Mouse (Mus musculus): ENCODE measurements around the gene Olfr785. TPM values are rescaled to one million over a fixed set of nuclear protein-coding genes. Genes with fewer than 3 reads are reported as not detected.
"Not testable (repeated sequence)": the region's sequence is repeated elsewhere in the genome, so short reads cannot be mapped to it uniquely, and the experiment has no call there.

Olfr785 gene
- polyA plus RNA-seq (2016; fragmentation: Nextera tagmentation; extraction: Ambion mirVana) = not detected in 2 replicates

GRCm38 (mm10) chr10:129405126-129405525 is at the start of gene Olfr785:
Gene Olfr785, plus strand, starts transcription at chr10:129405426.
- WGBS = 81% methylated on average over 2 of the region's 2 CpGs
- ATAC-seq (ENCODE audit: low FRiP score, low read depth) = no peak

DNA sequence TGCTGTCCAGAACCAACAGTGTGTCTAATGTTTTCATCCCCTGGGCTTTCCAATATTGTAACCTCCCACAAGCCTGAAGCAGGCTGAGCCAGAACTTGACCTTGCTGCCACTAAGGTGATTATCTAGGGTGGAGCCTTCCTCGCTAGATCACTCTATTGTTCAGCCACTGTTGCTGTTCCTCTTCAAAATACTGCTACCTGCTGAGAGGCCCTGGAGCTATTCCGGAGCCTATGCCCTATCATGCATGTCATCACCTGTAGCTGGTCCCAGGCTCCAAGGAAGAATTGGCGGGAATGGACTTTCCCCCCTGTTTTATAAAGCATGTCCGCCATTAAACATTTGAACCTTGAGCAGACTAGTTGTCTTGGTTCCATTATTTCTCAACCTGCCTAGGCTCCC is 48.7 kb upstream of the Olfr785 start:
- not testable (repeated sequence) for H3K9me3 ChIP-seq; H3K4me1 ChIP-seq; H3K9ac ChIP-seq; H3K27ac ChIP-seq; H3K36me3 ChIP-seq; H3K27me3 ChIP-seq (replicated peaks); ATAC-seq (ENCODE audit: low FRiP score, low read depth); H3K4me2 ChIP-seq (replicated peaks); H3K4me3 ChIP-seq
- WGBS = 86% methylated on average over 4 of the region's 4 CpGs

More at GRCm38 (mm10) chr10:129405126-129405525, at the start of gene Olfr785:
- Histone ChIP-seq H3K4me3 (no peak within 1 kb of the TSS), H3K27me3 (replicated peaks) (no peaks in the 10 kb centered on the region), H3K36me3 (no peaks in the 10 kb centered on the region), H3K9ac (no peak within 1 kb of the TSS), H3K27ac (no peak within 1 kb of the TSS), H3K4me2 (replicated peaks) (no peak within 1 kb of the TSS), H3K9me3 (no peaks in the 10 kb centered on the region), H3K4me1 (no peaks in the 10 kb centered on the region)

- no peak for ATAC-seq (ENCODE audit: low FRiP score, low read depth)
- Histone ChIP-seq H3K27ac (no peak overlapping the region), H3K9ac (no peak overlapping the region), H3K9me3 (0 out of 2 replicates have a peak, but pooled peaks cover 5% of the 10 kb centered on the region), H3K4me2 (replicated peaks) (no peak overlapping the region), H3K4me1 (no peaks in the 10 kb centered on the region), H3K36me3 (no peaks in the 10 kb centered on the region), H3K4me3 (no peak overlapping the region), H3K27me3 (replicated peaks) (no peaks in the 10 kb centered on the region)
- WGBS = 79% methylated on average over 5 of the region's 5 CpGs
Measured at GRCm38 (mm10) chr10:129357307-129357706, 47.9 kb upstream of the Olfr785 start.

DNA sequence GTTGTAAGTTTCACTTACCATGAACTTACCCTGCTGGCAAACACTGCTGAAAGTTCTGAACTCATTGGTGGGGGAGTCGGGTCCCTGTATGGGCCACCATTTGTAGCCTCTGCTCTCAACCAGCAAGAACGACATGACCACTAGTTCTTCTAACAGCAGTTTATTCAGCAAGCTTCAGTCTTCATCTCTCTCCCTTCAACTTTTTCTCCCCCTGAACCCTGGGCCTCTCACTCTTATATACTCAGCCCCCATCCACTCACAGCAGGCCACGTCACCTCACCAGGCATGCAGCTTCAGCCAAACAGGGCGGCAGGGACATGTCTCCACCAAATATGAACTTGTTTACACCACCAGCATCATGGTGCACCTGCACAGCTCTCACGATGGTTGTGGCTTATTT is 31.2 kb upstream of the Olfr785 start:
- not testable (repeated sequence) for H3K4me1 ChIP-seq; H3K27ac ChIP-seq; H3K4me2 ChIP-seq (replicated peaks); H3K36me3 ChIP-seq; H3K9me3 ChIP-seq; H3K27me3 ChIP-seq (replicated peaks); H3K4me3 ChIP-seq; H3K9ac ChIP-seq; ATAC-seq (ENCODE audit: low FRiP score, low read depth)
- WGBS = 90% methylated on average over 5 of the region's 5 CpGs

DNA sequence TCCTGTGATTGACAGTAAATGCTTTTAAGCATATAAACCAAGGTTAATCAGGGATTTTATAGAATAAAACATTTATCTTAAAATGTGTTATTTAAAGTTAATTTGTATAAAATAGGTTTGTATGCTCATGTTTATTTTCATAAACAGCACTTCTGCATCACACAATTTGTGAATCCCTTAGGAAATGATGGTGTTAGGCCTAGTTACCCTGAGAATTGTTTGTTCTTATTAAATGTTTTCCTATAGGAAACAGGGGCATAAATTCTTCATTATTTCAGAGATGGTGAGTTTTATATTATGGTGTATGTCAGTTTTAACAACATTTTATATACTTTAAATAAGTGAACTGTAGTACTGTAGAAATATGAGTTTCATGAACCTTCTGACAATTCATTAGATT is 21.4 kb upstream of the Olfr785 start, which contains the start of gene Olfr784:
Gene Olfr784, plus strand, starts transcription at position 301 of the 400 bp plus-strand sequence.
- no peak within 1 kb of the TSS for H3K27ac ChIP-seq
- H3K9me3 ChIP-seq = no peaks in the 10 kb centered on the region
- H3K4me1 ChIP-seq = no peaks in the 10 kb centered on the region
- H3K27me3 ChIP-seq (replicated peaks) = no peaks in the 10 kb centered on the region
- no peak for ATAC-seq (ENCODE audit: low FRiP score, low read depth)
- H3K4me2 ChIP-seq (replicated peaks) = no peak within 1 kb of the TSS
- H3K36me3 ChIP-seq = no peaks in the 10 kb centered on the region
- H3K9ac ChIP-seq = no peak within 1 kb of the TSS
- H3K4me3 ChIP-seq = no peak within 1 kb of the TSS

- WGBS = 44% methylated on average over 5 of the region's 5 CpGs
- no peak for ATAC-seq (ENCODE audit: low FRiP score, low read depth)
- H3K9me3 ChIP-seq = no peaks in the 10 kb centered on the region
- no peak overlapping the region for H3K27ac ChIP-seq
- H3K4me3 ChIP-seq = no peak overlapping the region
- H3K9ac ChIP-seq = no peak overlapping the region
- no peaks in the 10 kb centered on the region for H3K27me3 ChIP-seq (replicated peaks)
- H3K4me2 ChIP-seq (replicated peaks) = no peak overlapping the region
- H3K36me3 ChIP-seq = no peaks in the 10 kb centered on the region
- no peaks in the 10 kb centered on the region for H3K4me1 ChIP-seq
Measured at GRCm38 (mm10) chr10:129400892-129401291, 4.3 kb upstream of the Olfr785 start.

DNA sequence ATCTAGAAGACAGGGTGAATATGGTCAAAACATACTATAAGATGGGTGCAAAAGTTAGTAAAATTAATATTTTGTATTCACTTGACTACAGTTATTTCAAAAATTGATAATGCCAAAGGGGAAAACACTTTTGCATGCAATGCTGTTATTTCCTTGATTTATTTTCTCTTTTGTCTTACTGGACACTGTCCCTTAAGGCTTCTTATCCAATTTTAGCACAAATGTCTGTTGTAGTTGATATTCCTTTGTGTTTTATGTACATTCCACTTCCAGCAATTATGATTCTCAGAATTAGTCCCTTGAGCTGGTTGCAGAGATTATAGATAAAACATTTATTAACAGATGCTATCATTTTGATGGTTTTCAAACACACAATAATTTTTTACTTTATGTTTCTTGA is 21.8 kb downstream of the Olfr785 start, which contains the start of gene Olfr786:
Gene Olfr786, plus strand, starts transcription at position 301 of the 400 bp plus-strand sequence.
- no peak within 1 kb of the TSS for H3K27ac ChIP-seq
- no peaks in the 10 kb centered on the region for H3K9me3 ChIP-seq
- H3K4me1 ChIP-seq = no peaks in the 10 kb centered on the region
- no peaks in the 10 kb centered on the region for H3K36me3 ChIP-seq
- no peak within 1 kb of the TSS for H3K4me2 ChIP-seq (replicated peaks)
- H3K27me3 ChIP-seq (replicated peaks) = no peaks in the 10 kb centered on the region
- H3K4me3 ChIP-seq = no peak within 1 kb of the TSS
- no peak within 1 kb of the TSS for H3K9ac ChIP-seq
- no peak for ATAC-seq (ENCODE audit: low FRiP score, low read depth)

Other genes starting within 250 kb of the Olfr785 start
- gene Olfr771, start 240.7 kb upstream of the Olfr785 start, polyA plus RNA-seq (2016; fragmentation: Nextera tagmentation; extraction: Ambion mirVana) = not detected in 2 replicates
- not detected in 2 replicates for gene Olfr772, start 227.5 kb upstream of the Olfr785 start, polyA plus RNA-seq (2016; fragmentation: Nextera tagmentation; extraction: Ambion mirVana)
- gene Olfr773, start 218.0 kb upstream of the Olfr785 start, polyA plus RNA-seq (2016; fragmentation: Nextera tagmentation; extraction: Ambion mirVana) = not detected in 2 replicates
- gene Olfr774, start 169.2 kb upstream of the Olfr785 start, polyA plus RNA-seq (2016; fragmentation: Nextera tagmentation; extraction: Ambion mirVana) = not detected in 2 replicates
- not detected in 2 replicates for gene Olfr775, start 157.0 kb upstream of the Olfr785 start, polyA plus RNA-seq (2016; fragmentation: Nextera tagmentation; extraction: Ambion mirVana)
- not detected in 2 replicates for gene Olfr776, start 146.3 kb upstream of the Olfr785 start, polyA plus RNA-seq (2016; fragmentation: Nextera tagmentation; extraction: Ambion mirVana)
- not detected in 2 replicates for gene Olfr777, start 133.9 kb upstream of the Olfr785 start, polyA plus RNA-seq (2016; fragmentation: Nextera tagmentation; extraction: Ambion mirVana)
- gene Olfr780, start 87.3 kb upstream of the Olfr785 start, polyA plus RNA-seq (2016; fragmentation: Nextera tagmentation; extraction: Ambion mirVana) = not detected in 2 replicates
- gene Olfr781, start 76.6 kb upstream of the Olfr785 start, polyA plus RNA-seq (2016; fragmentation: Nextera tagmentation; extraction: Ambion mirVana) = not detected in 2 replicates
- not detected in 2 replicates for gene Olfr782, start 56.6 kb upstream of the Olfr785 start, polyA plus RNA-seq (2016; fragmentation: Nextera tagmentation; extraction: Ambion mirVana)
- gene Olfr784, start 21.3 kb upstream of the Olfr785 start, polyA plus RNA-seq (2016; fragmentation: Nextera tagmentation; extraction: Ambion mirVana) = 0.06 and 0.19 TPM in 2 replicates
- gene Olfr786, start 21.9 kb downstream of the Olfr785 start, polyA plus RNA-seq (2016; fragmentation: Nextera tagmentation; extraction: Ambion mirVana) = not detected in 2 replicates
- gene Olfr787, start 56.4 kb downstream of the Olfr785 start, polyA plus RNA-seq (2016; fragmentation: Nextera tagmentation; extraction: Ambion mirVana) = not detected in 2 replicates
- not detected in 2 replicates for gene Olfr788, start 65.6 kb downstream of the Olfr785 start, polyA plus RNA-seq (2016; fragmentation: Nextera tagmentation; extraction: Ambion mirVana)
- gene Olfr789, start 79.3 kb downstream of the Olfr785 start, polyA plus RNA-seq (2016; fragmentation: Nextera tagmentation; extraction: Ambion mirVana) = not detected in 2 replicates
- not detected in 2 replicates for gene Olfr790, start 93.1 kb downstream of the Olfr785 start, polyA plus RNA-seq (2016; fragmentation: Nextera tagmentation; extraction: Ambion mirVana)
- gene Olfr791, start 116.4 kb downstream of the Olfr785 start, polyA plus RNA-seq (2016; fragmentation: Nextera tagmentation; extraction: Ambion mirVana) = not detected in 2 replicates
- gene Olfr792, start 133.7 kb downstream of the Olfr785 start, polyA plus RNA-seq (2016; fragmentation: Nextera tagmentation; extraction: Ambion mirVana) = not detected in 2 replicates
- not detected in 2 replicates for gene Olfr794, start 162.2 kb downstream of the Olfr785 start, polyA plus RNA-seq (2016; fragmentation: Nextera tagmentation; extraction: Ambion mirVana)
- not detected in 2 replicates for gene Olfr796, start 207.1 kb downstream of the Olfr785 start, polyA plus RNA-seq (2016; fragmentation: Nextera tagmentation; extraction: Ambion mirVana)
- gene Olfr798, start 222.5 kb downstream of the Olfr785 start, polyA plus RNA-seq (2016; fragmentation: Nextera tagmentation; extraction: Ambion mirVana) = not detected in 2 replicates
- not detected in 2 replicates for gene Olfr799, start 232.1 kb downstream of the Olfr785 start, polyA plus RNA-seq (2016; fragmentation: Nextera tagmentation; extraction: Ambion mirVana)